In genomic region chr15:51071132-51071656, GRCm38 (mm10) we compare ENCODE assay signal across 10 mouse cellular contexts.
DNase-seq lines count a peak whose midpoint lies in the region; ATAC-seq lines count a peak whose summit lies in the region.
"Had no signal": no experiment of that assay in that cellular context is flagged by ENCODE, and none has a peak within 500 bp of the region (broad histone marks: within the 10 kb centered on the region; RNA-seq: fewer than 3 reads in every experiment).

No protein-coding gene starts in this region.

- peak; percentile 3 for DNase-seq in gastrocnemius, postnatal 10 days
- no peak for DNase-seq in gastrocnemius, postnatal 25 days
- peak; percentile 44 for DNase-seq in ovary, adult 18-20 months (ENCODE audit: low spot score)
- no peak for DNase-seq in ovary, postnatal 14 days (ENCODE audit: low spot score)
- peak; percentile 7 for DNase-seq in testis, postnatal 14 days (ENCODE audit: low spot score)
- no peak for DNase-seq in gastrocnemius, postnatal 36 days
- DNase-seq: adrenal gland, postnatal 10 days had no signal

- no peak overlapping the region for H3K4me3 ChIP-seq in forebrain, embryonic 15.5 days
- H3K4me3 ChIP-seq: limb, embryonic 15.5 days had no signal

- H3K4me1 ChIP-seq in forebrain, embryonic 15.5 days = peaks cover 12% of the 10 kb centered on the region

- intact Hi-C loops in gastrocnemius, postnatal 36 days (cut with DNase I) = no loop called here

- peak; percentile 66; the same call in 1 of the 2 replicates for ATAC-seq in forebrain, embryonic 15.5 days (replicated peaks)
- no peak for ATAC-seq in megakaryocyte-erythroid progenitor cell, adult 5-6 weeks (replicated peaks; ENCODE audit: low FRiP score, low TSS enrichment, poor library complexity, severe bottlenecking)

- H3K36me3 ChIP-seq in forebrain, embryonic 15.5 days = no peaks in the 10 kb centered on the region
- H3K36me3 ChIP-seq: limb, embryonic 15.5 days had no signal

- H3K9me3 ChIP-seq in forebrain, embryonic 15.5 days = no peaks in the 10 kb centered on the region
- H3K9me3 ChIP-seq: limb, embryonic 15.5 days had no signal

- 47% methylated on average over 10 of the region's 10 CpGs for WGBS in forebrain, embryonic 15.5 days

- H3K4me2 ChIP-seq in forebrain, embryonic 15.5 days (replicated peaks) = peak overlapping the region; percentile 25
- H3K4me2 ChIP-seq: limb, embryonic 15.5 days had no signal

- no peak overlapping the region for H3K27ac ChIP-seq in forebrain, embryonic 15.5 days (replicated peaks)
- H3K27ac ChIP-seq: limb, embryonic 15.5 days had no signal

- H3K27me3 ChIP-seq in forebrain, embryonic 15.5 days = no peaks in the 10 kb centered on the region
- H3K27me3 ChIP-seq: limb, embryonic 15.5 days had no signal

- no peak overlapping the region for H3K9ac ChIP-seq in forebrain, embryonic 15.5 days (replicated peaks)
- H3K9ac ChIP-seq: limb, embryonic 15.5 days had no signal

Comparison
In these comparisons a context has a peak if more than half of its experiments do, and no peak if none do; other contexts are left out.
1. DNase-seq: peak in gastrocnemius, postnatal 10 days (single experiment), ovary, adult 18-20 months (single experiment) and testis, postnatal 14 days (single experiment); none in gastrocnemius, postnatal 25 days (single experiment), ovary, postnatal 14 days (single experiment) and gastrocnemius, postnatal 36 days (0 of 2).